Mouse (Mus musculus): Measurements from ENCODE around the gene Nutf2-ps1. TPM values are rescaled to one million over a fixed set of nuclear protein-coding genes. Genes with fewer than 3 reads are reported as not detected.
"Not testable (repeated sequence)": the region's sequence is repeated elsewhere in the genome, so short reads cannot be mapped to it uniquely, and the experiment has no call there.

Gene Nutf2-ps1
- 356 and 368 TPM in 2 replicates for polyA plus RNA-seq (2014; fragmentation: Nextera tagmentation; extraction: Ambion mirVana)

- H3K36me3 ChIP-seq (ENCODE audit: control insufficient read depth, insufficient read depth, low read length); H3K4me3 ChIP-seq (ENCODE audit: low read depth, low read length); H3K4me1 ChIP-seq (replicated peaks; ENCODE audit: control insufficient read depth, insufficient read depth, low read length); H3K9me3 ChIP-seq (ENCODE audit: control insufficient read depth, low read length); H3K9ac ChIP-seq (ENCODE audit: low read length); H3K4me2 ChIP-seq (ENCODE audit: low read length); ATAC-seq (replicated peaks; ENCODE audit: low FRiP score, low TSS enrichment, low read depth); H3K27me3 ChIP-seq (replicated peaks; ENCODE audit: control insufficient read depth, insufficient read depth, low read length); DNase-seq (ENCODE audit: low spot score); H3K27ac ChIP-seq (ENCODE audit: low read depth): not testable (repeated sequence)
- WGBS: 96% methylated on average over 7 of the region's 7 CpGs
Measured at GRCm38 (mm10) chr19:53588968-53589367, at the start of gene Nutf2-ps1. Nutf2-ps1 (minus strand) TSS chr19:53589068.

- Histone ChIP-seq H3K4me1 (replicated peaks; ENCODE audit: control insufficient read depth, insufficient read depth, low read length) (no peaks in the 10 kb centered on the region), H3K9me3 (ENCODE audit: control insufficient read depth, low read length) (no peaks in the 10 kb centered on the region), H3K27ac (ENCODE audit: low read depth) (no peak overlapping the region), H3K4me2 (ENCODE audit: low read length) (no peak overlapping the region), H3K4me3 (ENCODE audit: low read depth, low read length) (no peak overlapping the region), H3K9ac (ENCODE audit: low read length) (no peak overlapping the region), H3K36me3 (ENCODE audit: control insufficient read depth, insufficient read depth, low read length) (peaks cover 93% of the 10 kb centered on the region), H3K27me3 (replicated peaks; ENCODE audit: control insufficient read depth, insufficient read depth, low read length) (no peaks in the 10 kb centered on the region)
- WGBS: 89% methylated on average over 2 of the region's 2 CpGs
- DNase-seq (ENCODE audit: low spot score): no peak
- ATAC-seq (replicated peaks; ENCODE audit: low FRiP score, low TSS enrichment, low read depth): no peak
Measured at GRCm38 (mm10) chr19:53638041-53638440, 49.2 kb upstream of the Nutf2-ps1 start.

GRCm38 (mm10) chr19:53621681-53622080, 32.8 kb upstream of the Nutf2-ps1 start:
- DNase-seq (ENCODE audit: low spot score) (no peak), ATAC-seq (replicated peaks; ENCODE audit: low FRiP score, low TSS enrichment, low read depth) (no peak)
- Histone ChIP-seq H3K27ac (ENCODE audit: low read depth) (no peak overlapping the region), H3K4me3 (ENCODE audit: low read depth, low read length) (no peak overlapping the region), H3K36me3 (ENCODE audit: control insufficient read depth, insufficient read depth, low read length) (peaks cover 97% of the 10 kb centered on the region), H3K4me1 (replicated peaks; ENCODE audit: control insufficient read depth, insufficient read depth, low read length) (no peaks in the 10 kb centered on the region), H3K9ac (ENCODE audit: low read length) (no peak overlapping the region), H3K9me3 (ENCODE audit: control insufficient read depth, low read length) (no peaks in the 10 kb centered on the region), H3K27me3 (replicated peaks; ENCODE audit: control insufficient read depth, insufficient read depth, low read length) (no peaks in the 10 kb centered on the region), H3K4me2 (ENCODE audit: low read length) (no peak overlapping the region)
- 93% methylated on average over 13 of the region's 13 CpGs for WGBS

- DNase-seq (ENCODE audit: low spot score): no peak
- H3K27ac ChIP-seq (ENCODE audit: low read depth): no peak overlapping the region
- H3K4me2 ChIP-seq (ENCODE audit: low read length): no peak overlapping the region
- H3K36me3 ChIP-seq (ENCODE audit: control insufficient read depth, insufficient read depth, low read length): peaks cover 37% of the 10 kb centered on the region
- 83% methylated on average over 6 of the region's 6 CpGs for WGBS
- no peaks in the 10 kb centered on the region for H3K9me3 ChIP-seq (ENCODE audit: control insufficient read depth, low read length)
- H3K27me3 ChIP-seq (replicated peaks; ENCODE audit: control insufficient read depth, insufficient read depth, low read length): no peaks in the 10 kb centered on the region
- no peaks in the 10 kb centered on the region for H3K4me1 ChIP-seq (replicated peaks; ENCODE audit: control insufficient read depth, insufficient read depth, low read length)
- H3K9ac ChIP-seq (ENCODE audit: low read length): no peak overlapping the region
- H3K4me3 ChIP-seq (ENCODE audit: low read depth, low read length): no peak overlapping the region
- ATAC-seq (replicated peaks; ENCODE audit: low FRiP score, low TSS enrichment, low read depth): no peak
Measured at GRCm38 (mm10) chr19:53608921-53609320, 20.1 kb upstream of the Nutf2-ps1 start.

- H3K4me3 ChIP-seq (ENCODE audit: low read depth, low read length): peak overlapping the region; percentile 92
- WGBS: 7% methylated on average over 11 of the region's 11 CpGs
- peak overlapping the region; percentile 98 for H3K4me2 ChIP-seq (ENCODE audit: low read length)
Measured at GRCm38 (mm10) chr19:53601363-53601655, 12.4 kb upstream of the Nutf2-ps1 start.

GRCm38 (mm10) chr19:53600549-53601362, 11.9 kb upstream of the Nutf2-ps1 start:
- H3K27ac ChIP-seq (ENCODE audit: low read depth): peak overlapping the region; percentile 95
- H3K4me3 ChIP-seq (ENCODE audit: low read depth, low read length): peak overlapping the region; percentile 92
- no peaks in the 10 kb centered on the region for H3K9me3 ChIP-seq (ENCODE audit: control insufficient read depth, low read length)
- WGBS: under 1% methylated on average over 79 of the region's 82 CpGs
- H3K36me3 ChIP-seq (ENCODE audit: control insufficient read depth, insufficient read depth, low read length): peaks cover 15% of the 10 kb centered on the region
- ATAC-seq (replicated peaks; ENCODE audit: low FRiP score, low TSS enrichment, low read depth) (peak; percentile 79), DNase-seq (ENCODE audit: low spot score) (peak; percentile 76)
- H3K9ac ChIP-seq (ENCODE audit: low read length): peak overlapping the region; percentile 93
- peaks cover 12% of the 10 kb centered on the region; the same call in 1 of the 2 replicates for H3K4me1 ChIP-seq (replicated peaks; ENCODE audit: control insufficient read depth, insufficient read depth, low read length)
- no peaks in the 10 kb centered on the region for H3K27me3 ChIP-seq (replicated peaks; ENCODE audit: control insufficient read depth, insufficient read depth, low read length)
- H3K4me2 ChIP-seq (ENCODE audit: low read length): peak overlapping the region; percentile 98

More at GRCm38 (mm10) chr19:53601363-53601655, 12.4 kb upstream of the Nutf2-ps1 start:
- ATAC-seq (replicated peaks; ENCODE audit: low FRiP score, low TSS enrichment, low read depth) (no peak), DNase-seq (ENCODE audit: low spot score) (no peak)
- Histone ChIP-seq H3K9me3 (ENCODE audit: control insufficient read depth, low read length) (no peaks in the 10 kb centered on the region), H3K27me3 (replicated peaks; ENCODE audit: control insufficient read depth, insufficient read depth, low read length) (no peaks in the 10 kb centered on the region), H3K4me1 (replicated peaks; ENCODE audit: control insufficient read depth, insufficient read depth, low read length) (peaks cover 12% of the 10 kb centered on the region; the same call in 1 of the 2 replicates), H3K9ac (ENCODE audit: low read length) (peak overlapping the region; percentile 93), H3K27ac (ENCODE audit: low read depth) (no peak overlapping the region), H3K36me3 (ENCODE audit: control insufficient read depth, insufficient read depth, low read length) (peaks cover 19% of the 10 kb centered on the region)

GRCm38 (mm10) chr19:53599757-53600539, 11.1 kb upstream of the Nutf2-ps1 start, which contains the start of gene Smc3:
Smc3 (plus strand) TSS chr19:53600398.
- Histone ChIP-seq H3K27ac (ENCODE audit: low read depth) (peak within 1 kb of the TSS; percentile 95), H3K36me3 (ENCODE audit: control insufficient read depth, insufficient read depth, low read length) (peaks cover 11% of the 10 kb centered on the region), H3K27me3 (replicated peaks; ENCODE audit: control insufficient read depth, insufficient read depth, low read length) (no peaks in the 10 kb centered on the region), H3K4me1 (replicated peaks; ENCODE audit: control insufficient read depth, insufficient read depth, low read length) (peaks cover 12% of the 10 kb centered on the region; the same call in 1 of the 2 replicates), H3K9ac (ENCODE audit: low read length) (peak within 1 kb of the TSS; percentile 93), H3K4me3 (ENCODE audit: low read depth, low read length) (peak within 1 kb of the TSS; percentile 92), H3K9me3 (ENCODE audit: control insufficient read depth, low read length) (no peaks in the 10 kb centered on the region), H3K4me2 (ENCODE audit: low read length) (peak within 1 kb of the TSS; percentile 98)
- DNase-seq (ENCODE audit: low spot score) (peak; percentile 99), ATAC-seq (replicated peaks; ENCODE audit: low FRiP score, low TSS enrichment, low read depth) (peak; percentile 98)
- under 1% methylated on average over 66 of the region's 70 CpGs for whole genome bisulfite sequencing

GRCm38 (mm10) chr19:53596723-53597474, 8.0 kb upstream of the Nutf2-ps1 start:
- H3K4me2 ChIP-seq (ENCODE audit: low read length): no peak overlapping the region
- peaks cover 6% of the 10 kb centered on the region; the same call in 1 of the 2 replicates for H3K4me1 ChIP-seq (replicated peaks; ENCODE audit: control insufficient read depth, insufficient read depth, low read length)
- 64% methylated on average over 7 of the region's 7 CpGs for WGBS
- DNase-seq (ENCODE audit: low spot score) (no peak), ATAC-seq (replicated peaks; ENCODE audit: low FRiP score, low TSS enrichment, low read depth) (no peak)
- no peaks in the 10 kb centered on the region for H3K36me3 ChIP-seq (ENCODE audit: control insufficient read depth, insufficient read depth, low read length)
- no peak overlapping the region for H3K4me3 ChIP-seq (ENCODE audit: low read depth, low read length)
- no peaks in the 10 kb centered on the region for H3K27me3 ChIP-seq (replicated peaks; ENCODE audit: control insufficient read depth, insufficient read depth, low read length)
- no peak overlapping the region for H3K27ac ChIP-seq (ENCODE audit: low read depth)
- H3K9me3 ChIP-seq (ENCODE audit: control insufficient read depth, low read length): no peaks in the 10 kb centered on the region
- H3K9ac ChIP-seq (ENCODE audit: low read length): no peak overlapping the region
